Mouse (Mus musculus): ENCODE results near the gene Mfap1b. TPM values are rescaled to one million over a fixed set of nuclear protein-coding genes. Genes with fewer than 3 reads are reported as not detected.
A peak's percentile ranks its signal among the peaks of the same experiment; 100 is the strongest.

The Mfap1b gene
- polyA plus RNA-seq, 1 experiment from 2014 or later = 70.6 TPM

GRCm38 (mm10) chr2:121456692-121457642 lies 16.9 kb downstream of the Mfap1b start, which contains the start of gene Serinc4:
Gene Serinc4, minus strand, starts transcription at chr2:121456781.
- H3K4me1 ChIP-seq (replicated peaks) = peaks cover 18% of the 10 kb centered on the region
- H3K4me2 ChIP-seq = peak within 1 kb of the TSS; percentile 66
- H3K4me3 ChIP-seq = peak within 1 kb of the TSS; percentile 89
- peak within 1 kb of the TSS; percentile 71 for H3K27ac ChIP-seq (replicated peaks)
- H3K9me3 ChIP-seq = no peaks in the 10 kb centered on the region
- peak; percentile 93 for ATAC-seq (ENCODE audit: low FRiP score, low read depth)
- WGBS = 4% methylated on average over 41 of the region's 41 CpGs
- H3K36me3 ChIP-seq = peaks cover 24% of the 10 kb centered on the region
- no peaks in the 10 kb centered on the region for H3K27me3 ChIP-seq
- H3K9ac ChIP-seq = peak within 1 kb of the TSS; percentile 70

GRCm38 (mm10) chr2:121455534-121455933 lies 18.3 kb downstream of the Mfap1b start:
- Histone ChIP-seq H3K4me2 (no peak overlapping the region), H3K4me3 (no peak overlapping the region), H3K36me3 (peaks cover 20% of the 10 kb centered on the region), H3K27ac (replicated peaks) (no peak overlapping the region), H3K27me3 (no peaks in the 10 kb centered on the region), H3K9me3 (no peaks in the 10 kb centered on the region), H3K4me1 (replicated peaks) (peaks cover 27% of the 10 kb centered on the region), H3K9ac (no peak overlapping the region)
- ATAC-seq (ENCODE audit: low FRiP score, low read depth) = no peak
- WGBS = 88% methylated on average over 5 of the region's 5 CpGs

GRCm38 (mm10) chr2:121453917-121454316 lies 19.9 kb downstream of the Mfap1b start:
- H3K27ac ChIP-seq (replicated peaks) = no peak overlapping the region

GRCm38 (mm10) chr2:121452990-121453389 lies 20.9 kb downstream of the Mfap1b start, which contains the start of gene Hypk:
Gene Hypk, plus strand, starts transcription at chr2:121453290.
- H3K27ac ChIP-seq (replicated peaks) = no peak within 1 kb of the TSS
- no peak within 1 kb of the TSS for H3K4me2 ChIP-seq
- H3K27me3 ChIP-seq = no peaks in the 10 kb centered on the region
- H3K9ac ChIP-seq = no peak within 1 kb of the TSS
- no peaks in the 10 kb centered on the region for H3K9me3 ChIP-seq
- peaks cover 34% of the 10 kb centered on the region for H3K4me1 ChIP-seq (replicated peaks)
- peaks cover 9% of the 10 kb centered on the region for H3K36me3 ChIP-seq
- ATAC-seq (ENCODE audit: low FRiP score, low read depth) = no peak
- WGBS = 80% methylated on average over 4 of the region's 4 CpGs
- H3K4me3 ChIP-seq = no peak within 1 kb of the TSS

More at GRCm38 (mm10) chr2:121453917-121454316, 19.9 kb downstream of the Mfap1b start:
- no peaks in the 10 kb centered on the region for H3K9me3 ChIP-seq
- H3K4me2 ChIP-seq = no peak overlapping the region
- no peak for ATAC-seq (ENCODE audit: low FRiP score, low read depth)
- peaks cover 33% of the 10 kb centered on the region for H3K4me1 ChIP-seq (replicated peaks)
- 87% methylated on average over 6 of the region's 6 CpGs for WGBS
- H3K9ac ChIP-seq = no peak overlapping the region
- H3K36me3 ChIP-seq = peaks cover 13% of the 10 kb centered on the region
- no peak overlapping the region for H3K4me3 ChIP-seq
- H3K27me3 ChIP-seq = no peaks in the 10 kb centered on the region

- H3K4me1 ChIP-seq (replicated peaks) = peaks cover 31% of the 10 kb centered on the region
- H3K9ac ChIP-seq = no peak overlapping the region
- H3K9me3 ChIP-seq = no peaks in the 10 kb centered on the region
- peaks cover 9% of the 10 kb centered on the region for H3K36me3 ChIP-seq
- H3K27ac ChIP-seq (replicated peaks) = no peak overlapping the region
- 82% methylated on average over 4 of the region's 4 CpGs for WGBS
- H3K4me2 ChIP-seq = no peak overlapping the region
- no peak for ATAC-seq (ENCODE audit: low FRiP score, low read depth)
- no peaks in the 10 kb centered on the region for H3K27me3 ChIP-seq
- no peak overlapping the region for H3K4me3 ChIP-seq
These were observed 21.5 kb downstream of the Mfap1b start for GRCm38 (mm10) chr2:121452361-121452760.

- WGBS = 3% methylated on average over 7 of the region's 7 CpGs
- peak overlapping the region; percentile 98 for H3K27ac ChIP-seq (replicated peaks)
- no peak for ATAC-seq (ENCODE audit: low FRiP score, low read depth)
These were observed 23.8 kb downstream of the Mfap1b start for GRCm38 (mm10) chr2:121450093-121450492.

GRCm38 (mm10) chr2:121449545-121450011 lies 24.3 kb downstream of the Mfap1b start:
- WGBS = under 1% methylated on average over 54 of the region's 54 CpGs
- peaks cover 9% of the 10 kb centered on the region for H3K36me3 ChIP-seq

More at GRCm38 (mm10) chr2:121450093-121450492, 23.8 kb downstream of the Mfap1b start:
- H3K4me1 ChIP-seq (replicated peaks) = peaks cover 24% of the 10 kb centered on the region
- H3K27me3 ChIP-seq = no peaks in the 10 kb centered on the region
- H3K36me3 ChIP-seq = peaks cover 9% of the 10 kb centered on the region
- peak overlapping the region; percentile 99 for H3K4me3 ChIP-seq
- H3K9ac ChIP-seq = peak overlapping the region; percentile 97
- peak overlapping the region; percentile 84 for H3K4me2 ChIP-seq
- H3K9me3 ChIP-seq = no peaks in the 10 kb centered on the region

GRCm38 (mm10) chr2:121448739-121449535 lies 24.9 kb downstream of the Mfap1b start, which contains the start of gene Serf2:
Gene Serf2, plus strand, starts transcription at chr2:121449195.
- under 1% methylated on average over 64 of the region's 74 CpGs for WGBS
- H3K27me3 ChIP-seq = peaks cover 5% of the 10 kb centered on the region; the same call in 1 of the 2 replicates
- H3K4me2 ChIP-seq = peak within 1 kb of the TSS; percentile 84
- H3K4me1 ChIP-seq (replicated peaks) = peaks cover 24% of the 10 kb centered on the region
- H3K9ac ChIP-seq = peak within 1 kb of the TSS; percentile 97
- H3K9me3 ChIP-seq = no peaks in the 10 kb centered on the region
- peak within 1 kb of the TSS; percentile 99 for H3K4me3 ChIP-seq
- peaks cover 9% of the 10 kb centered on the region for H3K36me3 ChIP-seq
- peak; percentile 98 for ATAC-seq (ENCODE audit: low FRiP score, low read depth)
- peak within 1 kb of the TSS; percentile 98 for H3K27ac ChIP-seq (replicated peaks)

More at GRCm38 (mm10) chr2:121449545-121450011, 24.3 kb downstream of the Mfap1b start:
- no peaks in the 10 kb centered on the region for H3K27me3 ChIP-seq
- H3K4me1 ChIP-seq (replicated peaks) = peaks cover 24% of the 10 kb centered on the region
- H3K9ac ChIP-seq = peak overlapping the region; percentile 97
- H3K4me3 ChIP-seq = peak overlapping the region; percentile 99
- H3K9me3 ChIP-seq = no peaks in the 10 kb centered on the region
- ATAC-seq (ENCODE audit: low FRiP score, low read depth) = peak; percentile 69
- peak overlapping the region; percentile 84 for H3K4me2 ChIP-seq
- peak overlapping the region; percentile 98 for H3K27ac ChIP-seq (replicated peaks)

- Histone ChIP-seq H3K27ac (replicated peaks) (peak overlapping the region; percentile 98), H3K9me3 (no peaks in the 10 kb centered on the region), H3K9ac (peak overlapping the region; percentile 39; the same call in 1 of the 2 replicates), H3K4me2 (peak overlapping the region; percentile 81), H3K36me3 (peaks cover 9% of the 10 kb centered on the region), H3K27me3 (peaks cover 6% of the 10 kb centered on the region; the same call in 1 of the 2 replicates), H3K4me1 (replicated peaks) (peaks cover 26% of the 10 kb centered on the region), H3K4me3 (peak overlapping the region; percentile 99)
- no peak for ATAC-seq (ENCODE audit: low FRiP score, low read depth)
- WGBS = 19% methylated on average over 9 of the region's 9 CpGs
These were observed 25.7 kb downstream of the Mfap1b start for GRCm38 (mm10) chr2:121448136-121448535.

GRCm38 (mm10) chr2:121447006-121447405 lies 26.9 kb downstream of the Mfap1b start:
- ATAC-seq (ENCODE audit: low FRiP score, low read depth) = no peak
- no peak overlapping the region for H3K4me2 ChIP-seq
- 93% methylated on average over 3 of the region's 3 CpGs for WGBS
- H3K9me3 ChIP-seq = no peaks in the 10 kb centered on the region
- H3K27me3 ChIP-seq = peaks cover 12% of the 10 kb centered on the region
- no peak overlapping the region for H3K27ac ChIP-seq (replicated peaks)
- no peak overlapping the region for H3K9ac ChIP-seq
- 0 out of 2 replicates have a peak, but pooled peaks cover 3% of the 10 kb centered on the region for H3K36me3 ChIP-seq
- peaks cover 37% of the 10 kb centered on the region for H3K4me1 ChIP-seq (replicated peaks)
- H3K4me3 ChIP-seq = no peak overlapping the region

GRCm38 (mm10) chr2:121446506-121446905 lies 27.4 kb downstream of the Mfap1b start:
- H3K4me1 ChIP-seq (replicated peaks) = peaks cover 38% of the 10 kb centered on the region
- no peak overlapping the region for H3K27ac ChIP-seq (replicated peaks)
- no peaks in the 10 kb centered on the region for H3K9me3 ChIP-seq
- ATAC-seq (ENCODE audit: low FRiP score, low read depth) = no peak
- 85% methylated on average over 4 of the region's 4 CpGs for whole genome bisulfite sequencing
- 0 out of 2 replicates have a peak, but pooled peaks cover 2% of the 10 kb centered on the region for H3K36me3 ChIP-seq
- H3K4me2 ChIP-seq = no peak overlapping the region
- no peak overlapping the region for H3K4me3 ChIP-seq
- H3K9ac ChIP-seq = no peak overlapping the region
- peaks cover 17% of the 10 kb centered on the region for H3K27me3 ChIP-seq

All from hindbrain, embryonic 15.5 days (tissue).